Mouse (Mus musculus) heart, embryonic 14.5 days (tissue): ENCODE measurements around the gene Hcls1. TPM values are rescaled to one million over a fixed set of nuclear protein-coding genes. Genes with fewer than 3 reads are reported as not detected.

Experiments
- ATAC-seq: fragments of 200-750 bp; cut with Nextera tagmentation; 2 replicates; pipeline ENCODE4 v1.8.0; 2017; ENCODE audit warnings: low read depth, moderate TSS enrichment; ENCODE audit not compliant: insufficient number of reproducible peaks, insufficient read depth, low FRiP score
- H3K27ac ChIP-seq, 2 experiments: fragments of 200-500 bp in 1 of 2; fragments of 300-500 bp in 1 of 2; sonication (generic) in 1 of 2; replicated peaks in 1 of 2; 2 replicates each; pipeline ENCODE4 v1.5.1; 2012 to 2014; ENCODE audit warnings: low read depth in 2 of 2, low read length in 2 of 2, control low read depth in 1 of 2, mild to moderate bottlenecking in 1 of 2, mixed read lengths in 1 of 2; ENCODE audit not compliant: control insufficient read depth in 1 of 2, insufficient read depth in 1 of 2
- H3K27me3 ChIP-seq: fragments of 300-500 bp; sonication (generic); 2 replicates; pipeline ENCODE4 v1.6.1; 2014; ENCODE audit warnings: mild to moderate bottlenecking, low read length, control low read depth; ENCODE audit not compliant: control insufficient read depth, insufficient read depth
- H3K36me3 ChIP-seq: fragments of 300-500 bp; sonication (generic); 2 replicates; pipeline ENCODE4 v1.6.1; 2014; ENCODE audit warnings: mild to moderate bottlenecking, control low read depth, low read length, mixed read lengths; ENCODE audit not compliant: control insufficient read depth, insufficient read depth
- H3K4me1 ChIP-seq, 2 experiments: fragments of 200-500 bp in 1 of 2; fragments of 300-500 bp in 1 of 2; sonication (generic) in 1 of 2; 2 replicates each; pipeline ENCODE4 v1.6.1; 2012 to 2014; ENCODE audit warnings: low read length in 2 of 2, control low read depth in 1 of 2, mixed read lengths in 1 of 2; ENCODE audit not compliant: control insufficient read depth in 2 of 2, insufficient read depth in 2 of 2
- H3K4me2 ChIP-seq: fragments of 300-500 bp; sonication (generic); 2 replicates; pipeline ENCODE4 v1.6.1; 2014; ENCODE audit warnings: mild to moderate bottlenecking, low read length
- H3K4me3 ChIP-seq, 2 experiments: fragments of 200-500 bp in 1 of 2; fragments of 300-500 bp in 1 of 2; sonication (generic) in 1 of 2; 2 replicates each; pipeline ENCODE4 v1.5.1; 2012 to 2014; ENCODE audit warnings: low read length in 2 of 2, mild to moderate bottlenecking in 2 of 2, control low read depth in 1 of 2, low read depth in 1 of 2, moderate library complexity in 1 of 2; ENCODE audit not compliant: control insufficient read depth in 1 of 2, insufficient read depth in 1 of 2
- H3K9ac ChIP-seq: fragments of 300-500 bp; sonication (generic); 2 replicates; pipeline ENCODE4 v1.6.1; 2014; ENCODE audit warnings: mild to moderate bottlenecking, low read length
- H3K9me3 ChIP-seq: fragments of 300-500 bp; sonication (generic); 2 replicates; pipeline ENCODE4 v1.6.1; 2016; ENCODE audit warnings: low read length, control low read depth; ENCODE audit not compliant: control insufficient read depth
- WGBS: fragments of 180-500 bp; shearing (Covaris S2); extraction: QIAGEN DNeasy Blood & Tissue Kit; methylation state at CpG from one replicate; pipeline ENCODE4 v1.1.7; 2014; 5-methylcytosine and 5-hydroxymethylcytosine counted together
- polyA plus RNA-seq: library from polyadenylated mRNA; unstranded; fragments of >200 nt; fragmentation: Nextera tagmentation; extraction: Ambion mirVana; gene quantifications from 2 replicates; pipeline ENCODE4 v1.2.1, GENCODE M21; 2014

Hcls1 gene
- polyA plus RNA-seq, 1 experiment from 2014 or later: 2.3 TPM

DNA sequence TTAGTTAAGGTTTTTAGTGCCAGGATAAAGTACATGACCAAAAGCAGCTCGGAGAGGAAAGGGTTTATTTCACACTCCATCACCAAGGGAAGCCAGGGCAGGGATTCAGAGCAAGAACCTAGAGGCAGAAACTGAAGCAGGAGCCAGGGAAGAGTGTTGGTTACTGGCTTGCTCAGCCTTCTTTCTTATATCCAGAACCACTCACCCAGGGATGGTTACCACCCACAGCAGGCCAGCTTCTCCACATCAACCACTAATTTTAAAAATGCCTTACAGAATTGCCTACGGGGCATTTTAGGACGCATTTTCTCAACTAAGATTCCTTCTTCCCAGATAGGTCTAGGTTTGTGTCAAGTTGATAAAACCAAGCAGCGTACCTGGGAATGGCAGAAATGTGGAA is 28.6 kb downstream of the Hcls1 start:
- Histone ChIP-seq H3K27me3 (no peaks in the 10 kb centered on the region), H3K9ac (no peak overlapping the region), H3K36me3 (peaks cover 56% of the 10 kb centered on the region), H3K27ac (no peak overlapping the region), H3K4me3 (no peak overlapping the region), H3K9me3 (no peaks in the 10 kb centered on the region), H3K4me1 (no peaks in the 10 kb centered on the region), H3K4me2 (no peak overlapping the region)
- ATAC-seq: no peak
- WGBS: 77% methylated on average over 4 of the region's 4 CpGs

GRCm38 (mm10) chr16:36979127-36979526 is 44.3 kb downstream of the Hcls1 start:
- ATAC-seq: no peak
- H3K4me2 ChIP-seq: no peak overlapping the region
- no peak overlapping the region for H3K27ac ChIP-seq
- WGBS: 88% methylated on average over 2 of the region's 2 CpGs
- peaks cover 2 to 12% of the 10 kb centered on the region in 2 experiments; a peak in 2 of 4 replicates for H3K4me1 ChIP-seq
- no peak overlapping the region for H3K4me3 ChIP-seq
- no peaks in the 10 kb centered on the region for H3K27me3 ChIP-seq
- H3K9ac ChIP-seq: no peak overlapping the region
- peaks cover 11% of the 10 kb centered on the region; the same call in 1 of the 2 replicates for H3K36me3 ChIP-seq
- H3K9me3 ChIP-seq: no peaks in the 10 kb centered on the region

DNA sequence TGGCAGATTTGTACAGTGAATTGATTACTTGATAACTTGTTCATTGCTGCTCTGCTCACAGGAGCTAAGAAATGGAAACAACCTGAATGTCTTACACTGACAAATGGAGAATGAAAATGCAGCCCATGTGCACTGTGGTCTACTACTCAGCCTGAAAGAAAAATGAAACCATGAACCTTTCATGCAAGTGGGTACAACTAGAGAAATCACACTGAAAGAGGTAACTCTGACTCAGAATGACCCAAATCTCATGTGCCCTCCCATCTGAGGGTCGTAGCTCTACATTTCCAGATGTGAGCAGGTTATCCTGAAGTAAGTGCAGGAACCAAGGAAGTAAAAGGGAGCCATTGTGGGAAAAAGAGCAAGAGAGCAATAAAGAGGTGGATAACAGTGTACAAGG is 49.0 kb downstream of the Hcls1 start:
- Histone ChIP-seq H3K4me3 (no peak overlapping the region), H3K4me1 (peaks cover 5 to 26% of the 10 kb centered on the region in 2 experiments), H3K27me3 (no peaks in the 10 kb centered on the region), H3K4me2 (no peak overlapping the region; the same call in 1 of the 2 replicates), H3K9ac (no peak overlapping the region), H3K9me3 (no peaks in the 10 kb centered on the region), H3K36me3 (peaks cover 8% of the 10 kb centered on the region; the same call in 1 of the 2 replicates), H3K27ac (peak overlapping the region in 1 of 2 experiments; percentile 8; a peak in 1 of 4 replicates)
- 84% methylated on average over 1 of the region's 1 CpGs for WGBS
- no peak for ATAC-seq

DNA sequence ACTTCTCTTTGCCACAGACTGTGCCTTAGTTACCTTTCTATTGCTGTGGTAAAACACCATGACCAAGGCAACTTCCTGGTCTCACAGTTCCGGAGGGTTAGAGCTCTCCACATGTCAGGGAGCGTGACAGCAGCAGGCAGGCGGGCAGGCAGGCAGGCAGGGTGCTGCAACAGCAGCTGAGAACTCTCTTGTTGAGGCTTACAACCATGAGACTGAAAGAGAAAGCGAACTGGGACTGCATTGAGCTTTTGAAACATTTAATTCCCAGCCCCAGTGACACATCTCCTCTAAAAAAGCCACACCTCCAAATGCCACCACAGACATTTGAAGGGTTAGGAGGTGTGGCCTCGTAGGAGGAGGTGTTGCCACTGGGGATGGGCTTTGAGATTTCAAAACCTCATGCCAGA is 50.9 kb downstream of the Hcls1 start:
- H3K36me3 ChIP-seq: 0 out of 2 replicates have a peak, but pooled peaks cover 5% of the 10 kb centered on the region
- H3K4me2 ChIP-seq: no peak overlapping the region
- 63% methylated on average over 5 of the region's 5 CpGs for WGBS
- no peak overlapping the region for H3K27ac ChIP-seq
- H3K4me3 ChIP-seq: no peak overlapping the region
- H3K9me3 ChIP-seq: no peaks in the 10 kb centered on the region
- no peak for ATAC-seq
- no peaks in the 10 kb centered on the region for H3K27me3 ChIP-seq
- H3K9ac ChIP-seq: no peak overlapping the region
- peaks cover 8 to 26% of the 10 kb centered on the region in 2 experiments for H3K4me1 ChIP-seq

GRCm38 (mm10) chr16:36987399-36987798 is 52.6 kb downstream of the Hcls1 start:
- H3K4me2 ChIP-seq: peak overlapping the region; percentile 73

DNA sequence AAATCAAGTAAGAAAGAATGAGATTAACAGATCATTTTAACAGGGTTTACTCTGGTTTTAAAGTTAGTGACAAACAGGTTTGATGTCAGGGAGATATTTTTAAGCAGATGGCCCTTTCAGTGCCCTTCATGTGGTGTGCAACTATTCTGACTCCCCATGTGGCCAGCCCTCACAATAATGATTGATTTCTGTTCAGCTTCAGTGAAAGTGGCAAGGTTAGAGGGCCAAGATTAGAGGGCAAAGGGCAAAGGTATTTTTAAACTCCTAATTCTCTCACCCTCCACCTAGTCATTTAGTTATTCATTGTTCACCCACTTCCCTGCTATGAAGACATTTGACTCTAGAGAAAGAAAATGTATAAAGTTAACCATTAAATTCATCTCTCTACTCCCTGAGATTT is 53.3 kb downstream of the Hcls1 start:
- H3K4me2 ChIP-seq: peak overlapping the region; percentile 73

More at GRCm38 (mm10) chr16:36987399-36987798, 52.6 kb downstream of the Hcls1 start:
- no peak overlapping the region for H3K4me3 ChIP-seq
- H3K27ac ChIP-seq: 0 out of 4 replicates have a peak overlapping the region, but pooled peaks of 1 of the 2 experiments have one; percentile 16
- peak overlapping the region; percentile 5; the same call in 1 of the 2 replicates for H3K9ac ChIP-seq
- H3K9me3 ChIP-seq: no peaks in the 10 kb centered on the region
- no peaks in the 10 kb centered on the region for H3K27me3 ChIP-seq
- WGBS: 63% methylated on average over 2 of the region's 2 CpGs
- peaks cover 8 to 35% of the 10 kb centered on the region in 2 experiments for H3K4me1 ChIP-seq
- no peak for ATAC-seq
- H3K36me3 ChIP-seq: no peaks in the 10 kb centered on the region

DNA sequence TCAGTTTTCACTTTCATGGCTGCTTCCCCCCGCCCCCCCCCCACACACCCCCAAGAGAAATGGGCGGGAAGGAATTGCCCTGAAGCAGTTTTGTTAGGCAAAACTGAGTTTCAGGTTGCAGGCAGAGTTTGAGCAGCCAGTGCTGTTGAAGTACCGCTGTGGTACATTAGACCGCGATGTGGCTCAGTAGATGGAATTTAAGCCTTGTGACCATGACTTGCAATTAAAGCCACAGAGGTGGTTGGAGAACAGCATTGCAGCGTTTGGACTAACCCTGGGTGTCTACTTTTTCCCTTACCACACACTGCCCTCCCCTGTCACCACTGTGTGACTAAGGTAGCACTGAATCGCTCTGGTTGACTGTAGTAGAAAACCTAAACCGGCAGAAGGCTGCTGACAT is 54.7 kb downstream of the Hcls1 start:
- Histone ChIP-seq H3K9me3 (no peaks in the 10 kb centered on the region), H3K27me3 (no peaks in the 10 kb centered on the region), H3K27ac (peak overlapping the region; percentile 96 to 98), H3K4me1 (peaks cover 6 to 23% of the 10 kb centered on the region in 2 experiments), H3K9ac (peak overlapping the region; percentile 72), H3K4me3 (peak overlapping the region; percentile 53 to 73), H3K36me3 (no peaks in the 10 kb centered on the region), H3K4me2 (peak overlapping the region; percentile 73)
- WGBS: 22% methylated on average over 8 of the region's 8 CpGs
- peak; percentile 61; the same call in 1 of the 2 replicates for ATAC-seq

More for the DNA sequence above, 53.3 kb downstream of the Hcls1 start:
- Histone ChIP-seq H3K4me1 (peaks cover 6 to 32% of the 10 kb centered on the region in 2 experiments), H3K27ac (no peak overlapping the region), H3K9me3 (no peaks in the 10 kb centered on the region), H3K36me3 (no peaks in the 10 kb centered on the region), H3K4me3 (peak overlapping the region; percentile 53 to 73; a peak in 1 of 4 replicates), H3K27me3 (no peaks in the 10 kb centered on the region), H3K9ac (peak overlapping the region; percentile 72; the same call in 1 of the 2 replicates)
- no peak for ATAC-seq
